Mouse (Mus musculus): ENCODE measurements around the gene Palmd.

- TF ChIP-seq CTCF (IDR thresholded peaks at IDR 0.05; ENCODE audit: borderline replicate concordance, extremely low read depth, insufficient read depth, insufficient read length): no peak
- TF ChIP-seq POLR2A (IDR thresholded peaks at IDR 0.05; ENCODE audit: borderline replicate concordance, extremely low read depth, insufficient read depth, insufficient read length, poor library complexity, severe bottlenecking): no peak
These were observed 75.9 kb downstream of the Palmd start for GRCm38 (mm10) chr3:116892872-116893271.
